Comparison of ENCODE assay signal across 23 mouse cellular contexts in genomic region chr9:55217381-55217780, GRCm38 (mm10).
"Had no signal": no experiment of that assay in that cellular context is flagged by ENCODE, and none has a peak within 500 bp of the region (broad histone marks: within the 10 kb centered on the region; RNA-seq: fewer than 3 reads in every experiment).

No protein-coding gene starts in this region.

- DNase-seq: kidney, adult 8-10 months; kidney, postnatal 10 days; kidney, postnatal 36 days; layer of hippocampus, postnatal 36 days; left cerebral cortex, postnatal 4 days; liver, postnatal 0 days; lung, postnatal 14 days; right cerebral cortex, adult 18-20 months; right cerebral cortex, postnatal 14 days; right cerebral cortex, postnatal 4 days; thymus, adult 2 months; thymus, postnatal 14 days; thymus, postnatal 4 days had no signal

- H3K4me3 ChIP-seq: kidney, embryonic 15.5 days; limb, embryonic 12.5 days; limb, embryonic 15.5 days; lung, embryonic 15.5 days; megakaryocyte, embryonic 14.5 days; midbrain, embryonic 10.5 days; midbrain, embryonic 13.5 days had no signal

- H3K9ac ChIP-seq: kidney, embryonic 15.5 days; limb, embryonic 12.5 days; limb, embryonic 15.5 days; liver, embryonic 14.5 days; liver, postnatal 0 days; lung, embryonic 15.5 days; midbrain, embryonic 13.5 days had no signal

- ATAC-seq: liver, postnatal 0 days; midbrain, embryonic 13.5 days; midbrain, embryonic 16.5 days had no signal

- H3K27me3 ChIP-seq: kidney, embryonic 15.5 days; limb, embryonic 12.5 days; limb, embryonic 15.5 days; lung, embryonic 15.5 days; megakaryocyte, embryonic 14.5 days; midbrain, embryonic 13.5 days had no signal

- H3K4me1 ChIP-seq: limb, embryonic 12.5 days; limb, embryonic 15.5 days; lung, embryonic 15.5 days; midbrain, embryonic 13.5 days had no signal

- H3K27ac ChIP-seq: kidney, embryonic 15.5 days; limb, embryonic 12.5 days; limb, embryonic 15.5 days; liver, embryonic 14.5 days; lung, embryonic 15.5 days; midbrain, embryonic 10.5 days; midbrain, embryonic 13.5 days; stomach, postnatal 0 days had no signal

- H3K9me3 ChIP-seq: kidney, embryonic 15.5 days; limb, embryonic 12.5 days; limb, embryonic 15.5 days; lung, embryonic 15.5 days; megakaryocyte, embryonic 14.5 days; midbrain, embryonic 10.5 days; midbrain, embryonic 13.5 days had no signal
